Mouse (Mus musculus): ENCODE results near the gene Gm9970. TPM values are rescaled to one million over a fixed set of nuclear protein-coding genes. Genes with fewer than 3 reads are reported as not detected.
A peak's percentile ranks its signal among the peaks of the same experiment; 100 is the strongest.

Gm9970 gene
- 0.97 and 1.2 TPM in 2 replicates for polyA plus RNA-seq (2014; fragmentation: Nextera tagmentation; extraction: Ambion mirVana)

- H3K4me3 ChIP-seq (ENCODE audit: low read depth, low read length) = peak within 1 kb of the TSS; percentile 67
- H3K9ac ChIP-seq (ENCODE audit: low read length) = peak within 1 kb of the TSS; percentile 73
- H3K36me3 ChIP-seq (ENCODE audit: control insufficient read depth, insufficient read depth, low read length) = no peaks in the 10 kb centered on the region; the same call in 1 of the 2 replicates
- no peaks in the 10 kb centered on the region for H3K27me3 ChIP-seq (ENCODE audit: control insufficient read depth, insufficient read depth, low read length)
- under 1% methylated on average over 54 of the region's 103 CpGs for WGBS
- no peaks in the 10 kb centered on the region for H3K9me3 ChIP-seq (ENCODE audit: control insufficient read depth, low read length)
- peak; percentile 99 for ATAC-seq (ENCODE audit: insufficient read depth, low FRiP score, low TSS enrichment)
- H3K4me1 ChIP-seq (ENCODE audit: control insufficient read depth, insufficient read depth, low read length) = peaks cover 7% of the 10 kb centered on the region
- peak within 1 kb of the TSS; percentile 92 for H3K4me2 ChIP-seq (ENCODE audit: low read depth)
- peak; percentile 98 for DNase-seq (ENCODE audit: low spot score)
- peak within 1 kb of the TSS; percentile 96 for H3K27ac ChIP-seq (ENCODE audit: low read depth, low read length)
Observed at GRCm38 (mm10) chr5:31240637-31241521, at the start of gene Gm9970, which contains the start of gene Nrbp1. TSS of gene Gm9970 (minus strand) at chr5:31241232. TSS of gene Nrbp1 (plus strand) at chr5:31240864.

DNA sequence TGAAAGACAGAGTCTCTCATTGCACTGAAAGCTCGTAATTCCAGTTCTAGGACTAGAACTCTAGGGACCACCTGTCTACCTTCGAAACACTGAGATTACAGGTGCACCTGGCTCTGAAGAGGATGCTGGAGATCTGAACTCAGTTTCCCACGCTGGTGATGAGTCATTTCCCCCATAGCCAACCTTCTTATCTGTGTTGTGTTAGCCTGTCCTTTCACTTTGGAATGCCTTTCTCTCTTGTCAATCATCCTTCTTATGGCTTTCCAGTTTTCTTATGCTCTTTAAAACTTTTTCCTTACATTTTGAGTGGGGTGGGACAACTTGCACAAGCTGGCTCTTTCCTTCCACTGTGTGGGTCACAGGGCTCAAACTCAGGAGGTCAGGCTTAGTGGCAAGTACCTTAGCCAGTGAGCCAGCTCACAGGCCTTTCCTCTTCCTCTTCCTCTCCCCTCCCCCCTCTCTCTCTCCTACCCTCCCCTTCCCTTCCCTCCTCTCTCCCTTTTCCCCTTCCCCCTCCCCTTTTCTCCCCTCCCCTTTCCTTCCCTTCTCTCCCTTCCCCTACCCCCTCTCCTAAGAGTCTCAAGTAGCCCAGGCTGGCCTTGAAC is 48.7 kb upstream of the Gm9970 start:
- no peak overlapping the region for H3K9ac ChIP-seq (ENCODE audit: low read length)
- H3K4me2 ChIP-seq (ENCODE audit: low read depth) = peak overlapping the region; percentile 79; the same call in 1 of the 2 replicates
- WGBS = 82% methylated on average over 3 of the region's 3 CpGs

DNA sequence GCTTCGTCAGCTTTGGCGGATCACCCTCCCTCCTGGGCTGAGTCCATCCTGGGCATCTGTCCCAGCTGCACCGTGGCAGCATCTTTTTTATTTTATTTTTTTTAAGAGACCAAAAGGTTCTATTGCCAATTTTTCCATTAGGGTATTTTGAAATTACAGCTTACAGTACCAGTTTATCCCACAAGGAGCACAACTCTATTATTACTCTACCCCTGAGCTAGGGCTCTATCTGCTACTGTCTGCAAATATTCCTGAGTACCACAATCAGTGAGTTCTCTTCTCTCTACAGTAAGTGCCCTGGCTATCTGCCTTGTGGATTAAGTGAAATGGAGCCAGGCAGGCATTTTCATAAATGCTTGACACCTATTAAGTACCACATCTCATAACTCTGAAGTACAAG is 47.6 kb upstream of the Gm9970 start:
- H3K4me2 ChIP-seq (ENCODE audit: low read depth) = no peak overlapping the region
- H3K9ac ChIP-seq (ENCODE audit: low read length) = no peak overlapping the region
- no peaks in the 10 kb centered on the region for H3K9me3 ChIP-seq (ENCODE audit: control insufficient read depth, low read length)
- peaks cover 9% of the 10 kb centered on the region for H3K36me3 ChIP-seq (ENCODE audit: control insufficient read depth, insufficient read depth, low read length)
- DNase-seq (ENCODE audit: low spot score) = no peak
- 80% methylated on average over 3 of the region's 3 CpGs for WGBS
- peaks cover 2% of the 10 kb centered on the region; the same call in 1 of the 2 replicates for H3K4me1 ChIP-seq (ENCODE audit: control insufficient read depth, insufficient read depth, low read length)
- H3K27ac ChIP-seq (ENCODE audit: low read depth, low read length) = no peak overlapping the region
- no peak for ATAC-seq (ENCODE audit: insufficient read depth, low FRiP score, low TSS enrichment)
- H3K27me3 ChIP-seq (ENCODE audit: control insufficient read depth, insufficient read depth, low read length) = no peaks in the 10 kb centered on the region
- no peak overlapping the region for H3K4me3 ChIP-seq (ENCODE audit: low read depth, low read length)

More for the DNA sequence above, 48.7 kb upstream of the Gm9970 start:
- H3K9me3 ChIP-seq (ENCODE audit: control insufficient read depth, low read length) = no peaks in the 10 kb centered on the region
- H3K4me1 ChIP-seq (ENCODE audit: control insufficient read depth, insufficient read depth, low read length) = peaks cover 7% of the 10 kb centered on the region
- DNase-seq (ENCODE audit: low spot score) = no peak
- H3K4me3 ChIP-seq (ENCODE audit: low read depth, low read length) = no peak overlapping the region
- no peaks in the 10 kb centered on the region for H3K27me3 ChIP-seq (ENCODE audit: control insufficient read depth, insufficient read depth, low read length)
- H3K36me3 ChIP-seq (ENCODE audit: control insufficient read depth, insufficient read depth, low read length) = peaks cover 6% of the 10 kb centered on the region
- no peak for ATAC-seq (ENCODE audit: insufficient read depth, low FRiP score, low TSS enrichment)
- no peak overlapping the region for H3K27ac ChIP-seq (ENCODE audit: low read depth, low read length)

- Histone ChIP-seq H3K4me2 (ENCODE audit: low read depth) (no peak overlapping the region), H3K36me3 (ENCODE audit: control insufficient read depth, insufficient read depth, low read length) (peaks cover 6% of the 10 kb centered on the region), H3K27ac (ENCODE audit: low read depth, low read length) (no peak overlapping the region), H3K9ac (ENCODE audit: low read length) (no peak overlapping the region), H3K4me3 (ENCODE audit: low read depth, low read length) (no peak overlapping the region), H3K27me3 (ENCODE audit: control insufficient read depth, insufficient read depth, low read length) (no peaks in the 10 kb centered on the region), H3K9me3 (ENCODE audit: control insufficient read depth, low read length) (no peaks in the 10 kb centered on the region), H3K4me1 (ENCODE audit: control insufficient read depth, insufficient read depth, low read length) (peaks cover 2% of the 10 kb centered on the region; the same call in 1 of the 2 replicates)
- WGBS = 79% methylated on average over 4 of the region's 4 CpGs
- no peak for ATAC-seq (ENCODE audit: insufficient read depth, low FRiP score, low TSS enrichment)
- no peak for DNase-seq (ENCODE audit: low spot score)
Observed at GRCm38 (mm10) chr5:31288225-31288624, 47.2 kb upstream of the Gm9970 start.

- Histone ChIP-seq H3K4me2 (ENCODE audit: low read depth) (no peak overlapping the region), H3K27me3 (ENCODE audit: control insufficient read depth, insufficient read depth, low read length) (no peaks in the 10 kb centered on the region), H3K9ac (ENCODE audit: low read length) (no peak overlapping the region), H3K4me1 (ENCODE audit: control insufficient read depth, insufficient read depth, low read length) (no peaks in the 10 kb centered on the region), H3K9me3 (ENCODE audit: control insufficient read depth, low read length) (no peaks in the 10 kb centered on the region), H3K27ac (ENCODE audit: low read depth, low read length) (no peak overlapping the region), H3K4me3 (ENCODE audit: low read depth, low read length) (no peak overlapping the region), H3K36me3 (ENCODE audit: control insufficient read depth, insufficient read depth, low read length) (peaks cover 10% of the 10 kb centered on the region)
- 88% methylated on average over 20 of the region's 20 CpGs for WGBS
- DNase-seq (ENCODE audit: low spot score) = no peak
- no peak for ATAC-seq (ENCODE audit: insufficient read depth, low FRiP score, low TSS enrichment)
Observed at GRCm38 (mm10) chr5:31279245-31279988, 38.4 kb upstream of the Gm9970 start.

DNA sequence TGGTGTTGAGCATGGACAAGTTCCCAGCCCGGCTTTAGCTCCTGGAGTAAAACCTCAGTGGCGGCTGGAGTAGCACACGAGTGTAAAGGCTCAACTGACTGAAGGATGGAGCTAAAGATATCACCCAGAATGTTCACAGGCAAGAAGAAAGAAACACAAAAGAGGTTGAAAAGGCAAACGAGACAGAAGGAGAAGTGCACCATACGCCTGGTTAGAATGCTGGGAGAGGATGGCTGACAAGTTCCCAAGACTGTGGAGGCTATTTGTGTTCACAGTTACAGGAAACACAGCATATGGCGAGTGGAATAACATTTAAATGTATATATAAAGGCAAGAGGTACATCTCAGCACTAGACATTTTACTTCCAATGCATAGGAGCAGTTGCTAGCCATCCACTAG is 32.0 kb upstream of the Gm9970 start:
- Histone ChIP-seq H3K4me2 (ENCODE audit: low read depth) (no peak overlapping the region), H3K9ac (ENCODE audit: low read length) (no peak overlapping the region), H3K4me3 (ENCODE audit: low read depth, low read length) (no peak overlapping the region), H3K27ac (ENCODE audit: low read depth, low read length) (no peak overlapping the region), H3K36me3 (ENCODE audit: control insufficient read depth, insufficient read depth, low read length) (peaks cover 5% of the 10 kb centered on the region), H3K9me3 (ENCODE audit: control insufficient read depth, low read length) (no peaks in the 10 kb centered on the region), H3K4me1 (ENCODE audit: control insufficient read depth, insufficient read depth, low read length) (no peaks in the 10 kb centered on the region), H3K27me3 (ENCODE audit: control insufficient read depth, insufficient read depth, low read length) (no peaks in the 10 kb centered on the region)
- ATAC-seq (ENCODE audit: insufficient read depth, low FRiP score, low TSS enrichment) (no peak), DNase-seq (ENCODE audit: low spot score) (no peak)
- WGBS = 91% methylated on average over 6 of the region's 6 CpGs

- Histone ChIP-seq H3K27ac (ENCODE audit: low read depth, low read length) (no peak overlapping the region), H3K27me3 (ENCODE audit: control insufficient read depth, insufficient read depth, low read length) (no peaks in the 10 kb centered on the region), H3K4me3 (ENCODE audit: low read depth, low read length) (no peak overlapping the region), H3K4me1 (ENCODE audit: control insufficient read depth, insufficient read depth, low read length) (no peaks in the 10 kb centered on the region), H3K9ac (ENCODE audit: low read length) (no peak overlapping the region), H3K9me3 (ENCODE audit: control insufficient read depth, low read length) (no peaks in the 10 kb centered on the region), H3K4me2 (ENCODE audit: low read depth) (no peak overlapping the region), H3K36me3 (ENCODE audit: control insufficient read depth, insufficient read depth, low read length) (peaks cover 14% of the 10 kb centered on the region)
- no peak for ATAC-seq (ENCODE audit: insufficient read depth, low FRiP score, low TSS enrichment)
- WGBS = 69% methylated on average over 6 of the region's 6 CpGs
- DNase-seq (ENCODE audit: low spot score) = no peak
Observed at GRCm38 (mm10) chr5:31267686-31268085, 26.7 kb upstream of the Gm9970 start.

DNA sequence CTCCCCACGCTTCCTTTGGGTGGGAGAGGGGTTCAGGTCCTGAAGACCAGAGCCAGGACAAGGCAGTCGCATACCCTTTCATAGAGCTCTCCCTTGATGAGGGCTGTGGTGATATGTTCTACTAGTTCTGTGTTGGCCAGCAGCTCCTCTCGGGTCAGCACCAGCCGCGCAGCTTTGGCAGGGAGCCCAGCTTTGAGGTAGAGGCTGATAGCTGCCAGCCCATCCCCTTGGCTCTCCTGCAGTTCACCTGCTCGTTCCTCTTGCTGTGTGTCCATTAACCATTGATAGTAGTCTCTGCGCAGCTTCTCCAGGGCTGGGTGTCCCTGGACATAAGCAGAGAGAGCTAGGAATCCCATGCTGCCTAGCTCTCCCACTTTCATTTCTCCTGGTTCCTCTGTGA is 25.1 kb upstream of the Gm9970 start:
- no peaks in the 10 kb centered on the region for H3K4me1 ChIP-seq (ENCODE audit: control insufficient read depth, insufficient read depth, low read length)
- H3K27ac ChIP-seq (ENCODE audit: low read depth, low read length) = no peak overlapping the region
- no peak overlapping the region for H3K4me3 ChIP-seq (ENCODE audit: low read depth, low read length)
- ATAC-seq (ENCODE audit: insufficient read depth, low FRiP score, low TSS enrichment) (no peak), DNase-seq (ENCODE audit: low spot score) (no peak)
- peaks cover 14% of the 10 kb centered on the region for H3K36me3 ChIP-seq (ENCODE audit: control insufficient read depth, insufficient read depth, low read length)
- H3K27me3 ChIP-seq (ENCODE audit: control insufficient read depth, insufficient read depth, low read length) = no peaks in the 10 kb centered on the region
- H3K4me2 ChIP-seq (ENCODE audit: low read depth) = no peak overlapping the region
- no peak overlapping the region for H3K9ac ChIP-seq (ENCODE audit: low read length)
- 92% methylated on average over 7 of the region's 7 CpGs for WGBS
- no peaks in the 10 kb centered on the region for H3K9me3 ChIP-seq (ENCODE audit: control insufficient read depth, low read length)

Data from neural tube, embryonic 11.5 days (tissue).